Mouse (Mus musculus) cerebellum, postnatal 25 days (tissue): ENCODE results near the gene Pkmyt1.

Experiments used
- DNase-seq, 2 experiments: peaks; one replicate each; pipeline ENCODE4 v3.0.0; 2021; ENCODE audit warnings: mixed read lengths in 2 of 2

Gene Pkmyt1

DNA sequence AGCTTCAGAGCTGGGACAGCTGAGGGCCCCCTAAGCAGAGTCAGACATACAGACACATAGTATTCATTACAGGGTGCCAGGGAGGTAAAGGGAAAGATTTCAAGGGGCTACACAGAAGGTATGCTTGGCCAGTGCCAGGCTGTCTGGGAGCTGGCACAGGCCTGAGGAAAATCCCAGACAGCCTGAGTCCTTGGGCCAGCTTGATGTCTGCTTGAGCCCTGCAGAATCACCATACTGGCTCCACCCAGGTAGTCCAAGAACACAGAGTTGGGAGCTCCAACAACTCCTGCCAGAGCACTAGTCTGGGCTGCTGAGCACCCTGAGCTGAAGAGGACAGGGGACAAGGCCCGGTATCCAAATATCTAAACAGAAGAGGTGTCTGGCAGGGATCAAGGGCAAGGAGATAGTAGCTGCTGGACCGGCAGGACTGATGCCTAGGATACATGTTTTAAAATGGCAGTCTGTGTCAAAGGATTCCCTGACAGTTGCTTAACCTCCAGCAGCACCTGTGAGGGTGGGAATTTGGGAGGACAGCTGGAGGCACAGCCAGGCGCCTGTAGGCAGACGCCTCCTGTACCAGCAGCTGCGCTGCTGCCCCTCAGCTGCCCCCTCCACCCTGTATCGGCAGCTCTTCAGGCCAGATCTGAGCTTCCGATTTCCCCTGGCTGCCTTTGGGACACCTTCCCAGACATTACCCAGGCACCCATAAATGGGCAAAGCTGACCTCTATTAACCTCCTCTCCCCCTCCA is 3.6 kb upstream of the Pkmyt1 start, which contains the start of gene 1520401A03Rik:
1520401A03Rik (minus strand) TSS at position 408 of the 750 bp plus-strand sequence.
- no peak for DNase-seq

DNA sequence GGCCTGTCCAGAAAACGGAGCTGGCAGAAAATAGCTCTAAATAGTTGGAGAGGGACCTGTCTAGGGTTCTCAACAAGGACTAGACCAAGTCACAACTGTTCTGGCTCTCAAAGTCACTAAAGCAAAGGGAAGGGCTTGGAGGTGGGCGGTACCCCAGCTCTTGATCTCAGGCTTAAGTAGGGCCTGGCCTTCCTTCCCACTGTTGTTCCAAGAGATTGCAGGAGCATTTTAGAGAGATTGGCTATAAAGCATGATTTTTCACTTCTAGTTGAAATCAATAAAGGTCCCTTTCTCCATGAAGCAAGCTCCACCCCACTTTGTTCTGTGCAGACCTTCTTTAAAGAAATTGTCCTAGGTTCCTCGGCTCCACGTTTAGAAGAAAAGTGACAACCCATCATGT is 659 bp upstream of the Pkmyt1 start:
- no peak for DNase-seq

DNA sequence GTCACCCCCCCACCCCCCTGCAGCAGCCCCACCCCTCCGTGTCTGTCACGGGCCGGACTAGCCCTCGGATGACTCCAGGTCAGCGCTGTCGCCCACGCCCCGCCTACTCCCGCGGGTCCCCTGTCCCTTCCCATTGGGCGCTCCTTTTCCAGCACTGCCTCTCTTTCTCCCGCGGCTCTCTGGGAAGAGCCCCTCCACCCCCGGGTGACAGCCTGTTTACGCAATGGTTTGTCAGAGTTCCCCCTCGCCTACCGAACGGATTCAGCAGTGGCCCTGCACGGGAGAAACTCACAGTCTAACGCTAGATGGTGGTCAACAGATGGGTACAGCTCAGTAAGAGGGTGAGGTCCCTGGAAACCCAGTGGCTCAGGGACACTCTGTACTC is 614 bp downstream of the Pkmyt1 start:
- DNase-seq, result peak; percentile 65 to 79

DNA sequence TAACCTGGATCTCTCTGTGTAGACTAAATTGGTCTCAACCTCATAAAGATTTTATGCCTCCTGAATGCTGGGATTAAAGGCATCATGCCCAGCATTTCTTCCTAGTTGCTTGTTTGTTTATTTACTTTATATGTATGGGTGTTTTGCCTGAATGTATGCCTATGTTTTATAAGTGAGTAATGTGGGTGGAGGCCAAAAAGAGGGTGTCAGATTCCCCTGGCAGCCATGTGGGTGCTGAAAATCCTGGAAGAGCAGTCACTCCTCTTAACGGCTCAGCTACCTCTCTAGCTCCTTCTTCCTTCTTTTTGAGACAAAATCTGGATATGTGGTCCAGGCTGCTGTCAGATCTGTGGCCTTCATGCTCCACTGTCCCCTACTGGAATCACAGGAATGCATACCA is 4.3 kb downstream of the Pkmyt1 start:
- no peak for DNase-seq

DNA sequence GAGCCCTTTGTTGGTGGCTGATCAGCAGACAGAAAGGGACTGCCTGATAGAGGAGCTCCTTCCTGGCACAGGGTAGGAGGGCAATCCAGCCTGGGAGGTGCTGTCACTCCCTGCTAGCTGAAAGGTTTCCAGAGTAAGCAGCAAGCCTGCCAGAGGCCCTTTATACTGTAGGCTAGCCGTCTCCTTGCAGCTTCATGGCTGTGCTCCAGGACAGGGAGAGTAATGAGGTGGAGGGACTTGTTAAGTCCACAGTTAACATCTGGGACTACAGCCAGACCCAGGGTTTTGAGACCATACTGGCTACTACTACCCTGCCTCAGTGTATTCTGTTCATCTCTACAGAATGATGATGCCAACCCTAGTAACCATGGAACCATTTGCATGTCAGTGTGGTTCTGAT is 8.2 kb downstream of the Pkmyt1 start:
- DNase-seq, result peak in 1 of 2 experiments; percentile 7

DNA sequence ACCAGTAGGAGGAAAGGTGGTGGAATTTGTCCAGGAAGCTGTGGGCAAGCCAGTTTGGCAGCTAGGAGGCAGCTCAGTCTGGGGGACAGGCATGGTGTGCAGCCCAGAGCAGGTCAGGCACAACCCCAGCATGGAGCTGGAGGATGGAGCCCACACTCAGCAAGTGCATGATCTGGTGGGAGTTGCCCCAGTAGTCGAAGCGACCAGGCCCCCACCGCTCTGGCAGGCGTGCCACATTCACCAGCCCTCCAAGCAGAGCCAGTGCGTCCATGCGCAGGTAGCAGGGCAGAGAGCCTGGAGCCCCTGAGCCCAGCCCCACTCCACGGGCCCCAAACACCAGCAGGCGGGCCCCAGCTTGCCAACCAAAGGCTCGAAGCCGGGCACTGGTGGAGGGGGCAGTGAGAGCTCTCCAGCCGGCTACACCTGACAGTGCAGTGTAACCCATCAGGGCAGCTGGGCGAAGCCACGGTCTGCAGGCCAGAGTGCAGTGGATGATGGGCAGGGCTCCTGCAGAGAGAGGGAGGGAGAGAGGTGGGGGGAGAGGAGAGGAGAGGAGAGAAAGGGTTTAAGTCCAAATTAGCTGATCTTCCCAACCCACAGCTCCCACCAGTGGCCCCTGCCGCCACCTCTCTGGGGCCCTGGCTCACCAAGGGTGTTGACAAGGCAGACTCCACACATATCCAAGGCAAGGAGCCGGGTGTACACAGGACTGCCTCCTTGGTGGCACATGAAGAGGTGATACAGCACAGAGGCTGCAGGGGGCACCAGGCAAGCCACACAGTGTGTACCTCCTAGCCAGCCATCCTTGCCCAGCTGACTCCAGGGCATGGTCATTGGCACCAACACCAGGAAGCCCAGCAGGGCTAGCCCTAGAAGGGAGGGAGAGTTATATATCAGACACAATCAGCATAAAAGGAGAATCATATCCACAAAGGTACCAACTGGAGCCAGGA is 11.6 kb downstream of the Pkmyt1 start:
- DNase-seq, result peak in 1 of 2 experiments; percentile 45

DNA sequence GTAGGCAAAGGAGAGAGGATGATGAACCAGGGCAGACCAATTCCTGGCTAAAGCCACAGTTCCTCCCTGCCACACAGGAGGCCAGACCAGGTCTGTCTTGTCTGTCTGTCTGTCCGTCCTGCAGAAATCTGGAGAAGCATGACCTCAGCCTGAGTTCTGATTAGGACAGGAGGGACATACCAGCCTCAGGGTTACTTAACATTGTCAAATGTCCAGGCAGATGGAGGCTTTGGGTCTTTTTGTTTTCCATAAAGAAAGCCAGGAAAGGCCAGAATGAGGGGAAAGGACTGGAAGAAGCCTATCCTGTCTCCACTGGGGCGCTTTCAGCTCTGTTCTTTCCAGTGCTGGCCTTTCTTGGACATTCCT is 12.7 kb downstream of the Pkmyt1 start:
- DNase-seq, result peak in 1 of 2 experiments; percentile 22

DNA sequence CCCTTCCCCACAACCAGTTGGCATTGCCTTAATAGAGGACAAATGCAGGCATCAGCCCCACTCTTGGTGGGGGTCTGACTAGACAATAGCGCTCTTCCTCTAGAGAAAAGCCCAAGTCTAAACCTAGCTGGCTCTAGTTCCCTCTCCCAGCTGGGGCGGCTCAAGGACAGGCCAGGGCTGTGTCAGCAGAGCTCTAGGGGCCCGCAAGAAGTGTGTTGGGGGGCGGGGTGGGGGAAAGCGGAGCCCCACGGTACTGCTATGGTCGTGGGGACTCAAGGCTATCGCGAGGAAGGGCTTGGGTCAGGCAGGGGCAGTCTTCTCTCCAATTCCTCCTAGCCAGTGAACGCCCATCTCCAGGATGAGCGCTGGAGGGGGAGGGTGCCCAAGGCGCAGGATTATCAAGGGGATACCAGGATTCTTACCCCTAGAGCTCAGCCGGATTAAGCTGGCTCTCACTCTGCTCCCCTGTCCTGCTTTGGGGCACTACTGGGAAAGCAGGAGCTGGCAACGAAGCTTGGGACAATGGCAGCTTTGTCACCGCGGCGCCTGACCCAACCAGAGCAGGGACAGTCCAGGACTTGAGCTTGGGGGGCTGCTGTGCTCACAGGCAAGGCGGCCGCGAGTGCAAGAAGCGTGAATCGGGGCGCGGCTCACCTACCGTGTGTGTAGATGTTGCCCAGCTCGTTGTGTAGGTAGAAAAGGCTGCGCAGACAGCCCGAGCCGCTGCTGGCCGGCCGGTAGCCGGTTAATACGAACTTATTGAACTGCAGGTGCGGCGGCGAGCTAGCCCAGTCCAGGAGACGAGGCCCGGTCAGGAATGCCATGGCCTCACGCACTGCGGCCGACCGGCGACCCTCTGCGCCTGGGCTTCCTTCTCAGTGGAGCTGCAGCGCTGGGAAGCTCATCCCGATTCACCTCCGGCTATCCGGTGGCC is 13.3 kb downstream of the Pkmyt1 start:
- peak in 1 of 2 experiments; percentile 61 for DNase-seq

- DNase-seq, result peak; percentile 93 to 95
These were observed 14.0 kb downstream of the Pkmyt1 start for GRCm38 (mm10) chr17:23740136-23740584.

- DNase-seq, result no peak
These were observed 14.5 kb downstream of the Pkmyt1 start, which contains the start of gene Paqr4 for GRCm38 (mm10) chr17:23740598-23741021. Gene Paqr4 (minus strand): TSS chr17:23740867.

DNA sequence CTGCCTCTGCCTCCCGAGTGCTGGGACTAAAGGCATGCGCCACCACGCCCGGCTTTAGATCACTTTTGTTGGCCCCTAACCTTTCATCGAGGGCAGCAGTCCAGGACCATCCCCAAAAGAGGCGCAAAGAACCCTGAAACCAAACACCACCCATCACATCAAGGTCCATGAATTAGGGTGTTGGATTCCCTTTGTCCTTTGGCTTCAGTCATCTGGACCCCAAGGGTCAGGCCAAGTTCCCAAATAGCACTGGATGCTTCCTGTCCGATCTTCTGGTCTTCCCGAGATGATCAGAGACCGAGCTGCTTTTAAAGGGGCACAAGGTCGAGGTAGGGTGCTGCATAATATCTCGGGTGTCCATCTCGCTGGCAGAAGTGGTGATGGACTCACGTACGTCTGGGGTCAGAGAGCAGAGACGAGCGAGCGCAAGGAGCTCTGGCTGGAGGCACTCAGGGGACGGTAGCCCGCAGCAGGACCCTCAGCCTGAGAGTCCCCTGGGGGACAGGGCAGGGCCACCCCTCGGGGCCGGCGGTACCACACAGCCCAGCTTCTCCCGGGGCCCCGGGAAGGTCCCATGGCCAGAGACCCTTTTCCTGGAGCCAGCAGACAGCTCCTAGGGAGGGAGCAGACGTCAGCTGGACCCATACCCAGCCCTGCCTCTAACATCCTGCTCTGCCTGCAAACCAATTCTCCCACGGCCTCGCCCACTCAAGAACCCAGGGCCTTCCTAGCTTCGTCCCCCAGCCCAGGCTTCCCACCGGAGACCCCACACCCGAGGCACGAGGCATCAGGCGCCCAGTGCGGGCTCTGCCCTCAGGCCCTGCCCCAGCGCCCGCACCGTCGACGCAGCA is 15.4 kb downstream of the Pkmyt1 start:
- peak in 1 of 2 experiments; percentile 20 for DNase-seq

DNA sequence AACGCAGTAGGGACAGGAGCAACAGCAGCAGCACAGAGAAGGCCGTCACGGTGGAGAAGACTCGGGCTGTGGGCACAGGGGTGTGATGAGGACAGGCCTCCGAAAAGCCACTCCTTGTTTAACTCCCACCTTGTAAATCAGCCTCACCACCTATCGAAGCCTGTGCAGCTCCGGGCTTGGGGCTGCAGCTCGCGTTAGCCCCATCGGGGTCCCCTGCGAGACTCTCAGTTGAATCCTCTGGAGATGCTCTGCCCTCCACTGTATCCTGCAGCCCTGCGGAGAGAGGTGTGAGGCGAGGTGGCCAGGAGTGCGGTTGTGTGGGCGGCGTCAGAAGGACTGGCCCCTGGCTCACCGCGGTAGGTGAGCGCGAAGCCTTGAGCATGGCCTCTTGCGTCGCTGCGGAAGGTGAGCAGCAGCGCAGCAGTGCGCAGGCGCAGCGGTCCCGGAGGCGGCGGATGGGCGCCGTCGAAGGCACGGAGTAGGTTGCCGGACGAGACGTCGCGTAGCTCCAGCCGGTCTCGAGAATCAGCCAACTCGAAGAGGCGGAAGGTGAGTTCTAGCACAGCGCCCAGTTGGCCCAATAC is 16.2 kb downstream of the Pkmyt1 start:
- DNase-seq, result peak in 1 of 2 experiments; percentile 56

GRCm38 (mm10) chr17:23742941-23743340 is 16.8 kb downstream of the Pkmyt1 start:
- no peak for DNase-seq

DNA sequence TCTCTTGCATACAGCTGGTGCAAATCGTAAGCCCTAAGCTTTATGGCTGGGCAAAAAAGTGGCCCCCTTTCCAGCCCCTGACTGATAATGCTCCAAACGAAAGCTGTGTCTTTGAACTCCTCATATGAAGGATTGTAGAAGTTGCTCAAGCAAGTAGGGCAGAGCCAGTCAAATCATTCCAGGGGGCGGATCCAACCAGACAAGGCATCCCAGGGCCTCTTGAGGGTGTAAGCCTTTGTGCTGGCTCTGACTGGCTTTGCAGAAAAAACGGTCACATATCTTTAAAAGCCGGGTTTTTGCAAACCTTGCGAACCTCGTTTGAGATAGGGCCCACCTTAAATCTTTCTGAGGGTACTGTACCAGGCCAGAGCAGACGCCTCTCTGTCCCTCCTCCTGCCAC is 17.9 kb downstream of the Pkmyt1 start:
- DNase-seq, result no peak

DNA sequence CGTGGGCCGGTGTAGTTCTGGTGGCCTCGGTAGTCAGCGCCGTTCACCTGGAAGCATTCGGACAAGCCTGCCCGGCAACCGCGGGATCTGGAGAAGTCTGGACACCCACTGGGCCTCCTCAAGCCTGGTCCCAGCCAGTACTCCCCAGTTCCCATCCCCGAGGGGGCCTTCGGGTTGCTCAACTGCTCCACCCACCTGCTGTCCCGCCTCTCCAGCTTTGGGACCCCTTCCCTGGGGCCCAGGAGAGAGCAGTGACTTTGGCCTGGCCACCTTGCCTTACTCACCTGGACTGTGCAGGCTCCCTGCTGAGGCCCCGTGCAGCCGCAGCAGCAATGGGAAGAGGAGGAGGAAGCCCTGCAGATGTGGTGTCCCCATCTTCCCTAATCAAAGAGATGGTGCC is 18.5 kb downstream of the Pkmyt1 start:
- DNase-seq, result no peak

GRCm38 (mm10) chr17:23745301-23746251 is 19.4 kb downstream of the Pkmyt1 start, which contains the start of gene Kremen2:
Gene Kremen2 (minus strand): TSS chr17:23745833.
- DNase-seq, result peak in 1 of 2 experiments; percentile 34

DNA sequence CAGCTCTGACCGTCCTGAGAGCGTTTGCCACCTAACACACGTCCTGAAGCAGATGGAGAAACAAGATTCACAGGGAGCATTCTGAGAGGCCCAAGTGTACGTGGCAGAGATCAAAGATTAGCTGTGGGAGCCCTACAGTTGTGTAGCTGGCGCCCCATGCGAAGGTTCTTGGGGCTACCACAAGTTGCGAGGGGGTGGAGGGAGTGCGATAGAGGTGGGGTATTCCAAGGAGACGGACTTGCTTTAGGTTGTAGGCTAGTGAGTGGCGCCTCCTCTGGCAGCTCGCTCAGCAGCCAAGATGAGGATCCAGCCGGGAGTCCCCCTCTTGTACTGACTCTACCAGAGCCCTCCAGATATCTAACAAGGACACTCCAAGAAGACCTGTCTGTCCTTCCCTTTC is 20.2 kb downstream of the Pkmyt1 start:
- peak in 1 of 2 experiments; percentile 47 for DNase-seq

GRCm38 (mm10) chr17:23746767-23747166 is 20.6 kb downstream of the Pkmyt1 start:
- DNase-seq, result no peak

GRCm38 (mm10) chr17:23747471-23747870 is 21.3 kb downstream of the Pkmyt1 start:
- DNase-seq, result no peak

DNA sequence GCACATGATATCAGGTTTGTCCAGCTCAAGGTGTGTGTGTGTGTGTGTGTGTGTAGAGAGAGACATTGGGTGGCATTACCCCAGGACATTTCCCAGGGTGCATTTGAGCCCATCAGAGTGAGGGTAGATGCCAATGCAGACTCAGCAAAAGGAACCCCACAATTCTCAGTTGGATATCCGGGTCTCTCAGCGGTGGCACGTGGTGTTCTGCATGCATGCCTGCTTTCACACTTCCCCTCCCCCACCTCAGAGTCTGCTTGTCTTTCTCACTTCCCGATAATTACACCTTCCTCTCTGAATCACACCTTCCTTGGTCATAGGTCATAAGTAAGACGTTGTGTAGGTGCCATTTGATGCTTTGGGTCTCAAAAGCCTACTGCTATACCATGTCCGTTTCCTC is 21.9 kb downstream of the Pkmyt1 start:
- DNase-seq, result no peak
